Mouse (Mus musculus): Measurements from ENCODE around the gene Tecta. TPM values are rescaled to one million over a fixed set of nuclear protein-coding genes. Genes with fewer than 3 reads are reported as not detected.

Gene Tecta
- polyA plus RNA-seq, 1 experiment from 2014 or later = 0.06 TPM

- no peak for TF ChIP-seq EP300 (IDR thresholded peaks at IDR 0.05)
- TF ChIP-seq CTCF (IDR thresholded peaks at IDR 0.05) = no peak
- H3K9me3 ChIP-seq (ENCODE audit: low read length) = no peaks in the 10 kb centered on the region
- no peak overlapping the region for H3K27ac ChIP-seq (ENCODE audit: low read length)
- H3K9ac ChIP-seq (replicated peaks; ENCODE audit: low read depth) = no peak overlapping the region
- H3K4me3 ChIP-seq (ENCODE audit: low read depth, low read length) = no peak overlapping the region
- ATAC-seq (no peak), DNase-seq (ENCODE audit: low spot score) (no peak)
- H3K4me1 ChIP-seq (ENCODE audit: insufficient read depth, low read depth, low read length) = no peaks in the 10 kb centered on the region
- H3K4me2 ChIP-seq (replicated peaks; ENCODE audit: low read depth, low read length) = no peak overlapping the region
- H3K27me3 ChIP-seq (replicated peaks; ENCODE audit: insufficient read depth, low read length) = no peaks in the 10 kb centered on the region
- 46% methylated on average over 4 of the region's 4 CpGs for whole genome bisulfite sequencing
- H3K36me3 ChIP-seq (ENCODE audit: insufficient read depth, low read length) = no peaks in the 10 kb centered on the region
Observed at GRCm38 (mm10) chr9:42339151-42339550, 60.6 kb downstream of the Tecta start.

GRCm38 (mm10) chr9:42337026-42337425 is 62.7 kb downstream of the Tecta start:
- ATAC-seq (no peak), DNase-seq (ENCODE audit: low spot score) (no peak)
- H3K36me3 ChIP-seq (ENCODE audit: insufficient read depth, low read length) = no peaks in the 10 kb centered on the region
- no peaks in the 10 kb centered on the region for H3K27me3 ChIP-seq (replicated peaks; ENCODE audit: insufficient read depth, low read length)
- H3K9me3 ChIP-seq (ENCODE audit: low read length) = no peaks in the 10 kb centered on the region
- no peak overlapping the region for H3K4me2 ChIP-seq (replicated peaks; ENCODE audit: low read depth, low read length)
- 70% methylated on average over 13 of the region's 13 CpGs for WGBS
- no peak overlapping the region for H3K9ac ChIP-seq (replicated peaks; ENCODE audit: low read depth)
- no peak for TF ChIP-seq EP300 (IDR thresholded peaks at IDR 0.05)
- no peak for TF ChIP-seq CTCF (IDR thresholded peaks at IDR 0.05)
- no peaks in the 10 kb centered on the region for H3K4me1 ChIP-seq (ENCODE audit: insufficient read depth, low read depth, low read length)
- no peak overlapping the region for H3K4me3 ChIP-seq (ENCODE audit: low read depth, low read length)
- no peak overlapping the region for H3K27ac ChIP-seq (ENCODE audit: low read length)

- DNase-seq (ENCODE audit: low spot score) = no peak
- Histone ChIP-seq H3K27me3 (replicated peaks; ENCODE audit: insufficient read depth, low read length) (no peaks in the 10 kb centered on the region), H3K4me3 (ENCODE audit: low read depth, low read length) (no peak overlapping the region), H3K36me3 (ENCODE audit: insufficient read depth, low read length) (no peaks in the 10 kb centered on the region), H3K9ac (replicated peaks; ENCODE audit: low read depth) (no peak overlapping the region), H3K27ac (ENCODE audit: low read length) (no peak overlapping the region), H3K4me2 (replicated peaks; ENCODE audit: low read depth, low read length) (no peak overlapping the region), H3K4me1 (ENCODE audit: insufficient read depth, low read depth, low read length) (no peaks in the 10 kb centered on the region), H3K9me3 (ENCODE audit: low read length) (no peaks in the 10 kb centered on the region)
- ATAC-seq = no peak
- WGBS = 67% methylated on average over 1 of the region's 1 CpGs
- TF ChIP-seq EP300 (IDR thresholded peaks at IDR 0.05) = no peak
- no peak for TF ChIP-seq CTCF (IDR thresholded peaks at IDR 0.05)
Observed at GRCm38 (mm10) chr9:42336575-42336974, 63.2 kb downstream of the Tecta start.

- H3K4me2 ChIP-seq (replicated peaks; ENCODE audit: low read depth, low read length) = no peak overlapping the region
- 85% methylated on average over 3 of the region's 3 CpGs for WGBS
- H3K9ac ChIP-seq (replicated peaks; ENCODE audit: low read depth) = no peak overlapping the region
- H3K9me3 ChIP-seq (ENCODE audit: low read length) = no peaks in the 10 kb centered on the region
- no peak overlapping the region for H3K27ac ChIP-seq (ENCODE audit: low read length)
- no peaks in the 10 kb centered on the region for H3K36me3 ChIP-seq (ENCODE audit: insufficient read depth, low read length)
- no peaks in the 10 kb centered on the region for H3K4me1 ChIP-seq (ENCODE audit: insufficient read depth, low read depth, low read length)
- no peak for TF ChIP-seq CTCF (IDR thresholded peaks at IDR 0.05)
- no peak for TF ChIP-seq EP300 (IDR thresholded peaks at IDR 0.05)
- H3K4me3 ChIP-seq (ENCODE audit: low read depth, low read length) = no peak overlapping the region
- ATAC-seq (no peak), DNase-seq (ENCODE audit: low spot score) (no peak)
- no peaks in the 10 kb centered on the region for H3K27me3 ChIP-seq (replicated peaks; ENCODE audit: insufficient read depth, low read length)
Observed at GRCm38 (mm10) chr9:42334885-42335284, 64.8 kb downstream of the Tecta start.

- no peak overlapping the region for H3K27ac ChIP-seq (ENCODE audit: low read length)
- H3K27me3 ChIP-seq (replicated peaks; ENCODE audit: insufficient read depth, low read length) = no peaks in the 10 kb centered on the region
- WGBS = 61% methylated on average over 12 of the region's 12 CpGs
- H3K4me3 ChIP-seq (ENCODE audit: low read depth, low read length) = no peak overlapping the region
- H3K9me3 ChIP-seq (ENCODE audit: low read length) = no peaks in the 10 kb centered on the region
- H3K4me2 ChIP-seq (replicated peaks; ENCODE audit: low read depth, low read length) = no peak overlapping the region
- H3K4me1 ChIP-seq (ENCODE audit: insufficient read depth, low read depth, low read length) = no peaks in the 10 kb centered on the region
- TF ChIP-seq EP300 (IDR thresholded peaks at IDR 0.05) = no peak
- TF ChIP-seq CTCF (IDR thresholded peaks at IDR 0.05) = no peak
- DNase-seq (ENCODE audit: low spot score) = no peak
- H3K9ac ChIP-seq (replicated peaks; ENCODE audit: low read depth) = no peak overlapping the region
- ATAC-seq = no peak
- H3K36me3 ChIP-seq (ENCODE audit: insufficient read depth, low read length) = no peaks in the 10 kb centered on the region
Observed at GRCm38 (mm10) chr9:42332692-42333091, 67.0 kb downstream of the Tecta start.

GRCm38 (mm10) chr9:42331341-42331740 is 68.4 kb downstream of the Tecta start:
- DNase-seq (ENCODE audit: low spot score) (no peak), ATAC-seq (no peak)
- 91% methylated on average over 7 of the region's 7 CpGs for WGBS
- H3K4me1 ChIP-seq (ENCODE audit: insufficient read depth, low read depth, low read length) = no peaks in the 10 kb centered on the region
- no peaks in the 10 kb centered on the region for H3K9me3 ChIP-seq (ENCODE audit: low read length)
- no peak overlapping the region for H3K4me3 ChIP-seq (ENCODE audit: low read depth, low read length)
- H3K27me3 ChIP-seq (replicated peaks; ENCODE audit: insufficient read depth, low read length) = no peaks in the 10 kb centered on the region
- no peak overlapping the region for H3K27ac ChIP-seq (ENCODE audit: low read length)
- H3K9ac ChIP-seq (replicated peaks; ENCODE audit: low read depth) = no peak overlapping the region
- H3K36me3 ChIP-seq (ENCODE audit: insufficient read depth, low read length) = no peaks in the 10 kb centered on the region
- TF ChIP-seq CTCF (IDR thresholded peaks at IDR 0.05) = no peak
- TF ChIP-seq EP300 (IDR thresholded peaks at IDR 0.05) = no peak
- H3K4me2 ChIP-seq (replicated peaks; ENCODE audit: low read depth, low read length) = no peak overlapping the region

GRCm38 (mm10) chr9:42329753-42330152 is 70.0 kb downstream of the Tecta start:
- Histone ChIP-seq H3K27me3 (replicated peaks; ENCODE audit: insufficient read depth, low read length) (no peaks in the 10 kb centered on the region), H3K4me2 (replicated peaks; ENCODE audit: low read depth, low read length) (no peak overlapping the region), H3K9ac (replicated peaks; ENCODE audit: low read depth) (no peak overlapping the region), H3K9me3 (ENCODE audit: low read length) (no peaks in the 10 kb centered on the region), H3K27ac (ENCODE audit: low read length) (no peak overlapping the region), H3K4me1 (ENCODE audit: insufficient read depth, low read depth, low read length) (no peaks in the 10 kb centered on the region), H3K36me3 (ENCODE audit: insufficient read depth, low read length) (no peaks in the 10 kb centered on the region), H3K4me3 (ENCODE audit: low read depth, low read length) (no peak overlapping the region)
- WGBS = 65% methylated on average over 9 of the region's 9 CpGs
- no peak for TF ChIP-seq CTCF (IDR thresholded peaks at IDR 0.05)
- no peak for TF ChIP-seq EP300 (IDR thresholded peaks at IDR 0.05)
- no peak for ATAC-seq
- no peak for DNase-seq (ENCODE audit: low spot score)

Measured in lung, postnatal 0 days (tissue).